Mouse (Mus musculus): ENCODE measurements around the gene Flcn.

- TF ChIP-seq TAL1 (IDR thresholded peaks at IDR 0.05; ENCODE audit: low read length) (no peak), GATA1 (IDR thresholded peaks at IDR 0.05; ENCODE audit: low read length) (no peak)
Observed at GRCm38 (mm10) chr11:59745851-59746250, 64.0 kb downstream of the Flcn start.
